Mouse (Mus musculus) cerebellum, adult 11 months (tissue): ENCODE measurements around the gene Gpc5.
"Not testable (repeated sequence)": the region's sequence is repeated elsewhere in the genome, so short reads cannot be mapped to it uniquely, and the experiment has no call there.

Source experiments
- DNase-seq: peaks from one replicate; pipeline ENCODE4 v3.0.0; 2022

The Gpc5 gene

GRCm38 (mm10) chr14:115092081-115092480 is at the start of gene Gpc5:
Gene Gpc5, plus strand, starts transcription at chr14:115092215.
- peak; percentile 61 for DNase-seq

- no peak for DNase-seq
Observed at GRCm38 (mm10) chr14:115042660-115043059, 49.4 kb upstream of the Gpc5 start.

- no peak for DNase-seq
Observed at GRCm38 (mm10) chr14:115044016-115044415, 48.0 kb upstream of the Gpc5 start.

GRCm38 (mm10) chr14:115045712-115046111 is 46.3 kb upstream of the Gpc5 start:
- DNase-seq, result no peak

GRCm38 (mm10) chr14:115047316-115047715 is 44.7 kb upstream of the Gpc5 start:
- DNase-seq, result no peak

GRCm38 (mm10) chr14:115047990-115048862 is 43.8 kb upstream of the Gpc5 start:
- no peak for DNase-seq

- DNase-seq, result no peak
Observed at GRCm38 (mm10) chr14:115048863-115049566, 43.0 kb upstream of the Gpc5 start.

GRCm38 (mm10) chr14:115049831-115050230 is 42.2 kb upstream of the Gpc5 start:
- no peak for DNase-seq

GRCm38 (mm10) chr14:115051106-115051760 is 40.8 kb upstream of the Gpc5 start:
- no peak for DNase-seq

- DNase-seq, result no peak
Observed at GRCm38 (mm10) chr14:115052371-115052770, 39.6 kb upstream of the Gpc5 start.

GRCm38 (mm10) chr14:115054252-115054651 is 37.8 kb upstream of the Gpc5 start:
- no peak for DNase-seq

- no peak for DNase-seq
Observed at GRCm38 (mm10) chr14:115057524-115057923, 34.5 kb upstream of the Gpc5 start.

- DNase-seq, result not testable (repeated sequence)
Observed at GRCm38 (mm10) chr14:115066164-115066563, 25.9 kb upstream of the Gpc5 start.

- no peak for DNase-seq
Observed at GRCm38 (mm10) chr14:115070534-115070933, 21.5 kb upstream of the Gpc5 start.

- DNase-seq, result no peak
Observed at GRCm38 (mm10) chr14:115077340-115077739, 14.7 kb upstream of the Gpc5 start.

- DNase-seq, result no peak
Observed at GRCm38 (mm10) chr14:115078064-115078463, 14.0 kb upstream of the Gpc5 start.

GRCm38 (mm10) chr14:115081728-115082502 is 10.1 kb upstream of the Gpc5 start:
- DNase-seq, result no peak

- no peak for DNase-seq
Observed at GRCm38 (mm10) chr14:115090516-115090915, 1.5 kb upstream of the Gpc5 start.

GRCm38 (mm10) chr14:115092510-115092909 is 495 bp downstream of the Gpc5 start:
- no peak for DNase-seq

- no peak for DNase-seq
Observed at GRCm38 (mm10) chr14:115092952-115093351, 937 bp downstream of the Gpc5 start.

GRCm38 (mm10) chr14:115100617-115101299 is 8.7 kb downstream of the Gpc5 start:
- no peak for DNase-seq

GRCm38 (mm10) chr14:115106326-115106725 is 14.3 kb downstream of the Gpc5 start:
- no peak for DNase-seq
